Mouse (Mus musculus) myocyte (in vitro differentiated cells): ENCODE data around the gene Dennd5a. TPM values are rescaled to one million over a fixed set of nuclear protein-coding genes. Genes with fewer than 3 reads are reported as not detected.

Experiments used
- H3K27me3 ChIP-seq: one replicate; pipeline ENCODE4 v1.6.1; 2011; ENCODE audit not compliant: control insufficient read depth, insufficient read depth, insufficient read length
- H3K36me3 ChIP-seq: one replicate; pipeline ENCODE4 v1.6.1; 2011; ENCODE audit not compliant: control insufficient read depth, insufficient read depth
- H3K4me2 ChIP-seq: one replicate; pipeline ENCODE4 v1.6.1; 2011; ENCODE audit warnings: low read depth, control low read depth
- H3K4me3 ChIP-seq: one replicate; pipeline ENCODE4 v1.5.1; 2011; ENCODE audit warnings: mild to moderate bottlenecking, control low read depth, moderate library complexity
- H3K79me2 ChIP-seq: one replicate; pipeline ENCODE4 v1.6.1; 2011; ENCODE audit not compliant: control insufficient read depth, insufficient read depth
- H3ac ChIP-seq: one replicate; pipeline ENCODE4 v1.6.1; 2011; ENCODE audit not compliant: control insufficient read depth, insufficient read length
- CEBPB ChIP-seq: IDR thresholded peaks from 2 replicates; pipeline ENCODE4 v1.6.1; 2011; ENCODE audit warnings: mild to moderate bottlenecking, moderate library complexity; ENCODE audit not compliant: poor library complexity, insufficient read depth, severe bottlenecking
- E2F4 ChIP-seq: IDR thresholded peaks from one replicate; pipeline ENCODE4 v1.6.1; 2011; ENCODE audit warnings: mild to moderate bottlenecking, control low read depth, moderate library complexity; ENCODE audit not compliant: insufficient read depth
- MAX ChIP-seq: IDR thresholded peaks from one replicate; pipeline ENCODE4 v1.6.1; 2011; ENCODE audit warnings: low read depth, mild to moderate bottlenecking, control low read depth
- MYOD1 ChIP-seq, 3 experiments: IDR thresholded peaks; one replicate each; pipeline ENCODE4 v1.6.1; 2011; ENCODE audit warnings: control low read depth in 2 of 3, low read depth in 2 of 3, mild to moderate bottlenecking in 2 of 3, moderate library complexity in 1 of 3; ENCODE audit not compliant: insufficient read length in 2 of 3, control insufficient read depth in 1 of 3
- MYOG ChIP-seq, 3 experiments: IDR thresholded peaks; one replicate each; pipeline ENCODE4 v1.6.1; 2011; ENCODE audit warnings: control low read depth in 2 of 3, low read depth in 2 of 3, mild to moderate bottlenecking in 2 of 3; ENCODE audit not compliant: insufficient read length in 2 of 3, control insufficient read depth in 1 of 3, insufficient read depth in 1 of 3
- POLR2A ChIP-seq: IDR thresholded peaks from one replicate; pipeline ENCODE4 v1.6.1; 2011; ENCODE audit warnings: low read depth, mild to moderate bottlenecking, control low read depth, moderate library complexity; ENCODE audit not compliant: insufficient read length
- POLR2AphosphoS2 ChIP-seq: IDR thresholded peaks from one replicate; pipeline ENCODE4 v1.6.1; 2011; ENCODE audit warnings: low read depth, control low read depth; ENCODE audit not compliant: insufficient read length
- REST ChIP-seq: IDR thresholded peaks from one replicate; pipeline ENCODE4 v1.6.1; 2011; ENCODE audit warnings: mild to moderate bottlenecking, control low read depth, moderate library complexity; ENCODE audit not compliant: insufficient read depth, insufficient read length
- SRF ChIP-seq: IDR thresholded peaks from one replicate; pipeline ENCODE4 v1.6.1; 2011; ENCODE audit warnings: low read depth; ENCODE audit not compliant: control insufficient read depth, insufficient read length
- TCF12 ChIP-seq: IDR thresholded peaks from one replicate; pipeline ENCODE4 v1.6.1; 2011; ENCODE audit warnings: mild to moderate bottlenecking, control low read depth; ENCODE audit not compliant: poor library complexity, insufficient read depth, severe bottlenecking
- TCF3 ChIP-seq: IDR thresholded peaks from one replicate; pipeline ENCODE4 v1.6.1; 2011; ENCODE audit warnings: low read depth, control low read depth; ENCODE audit not compliant: insufficient read length
- USF1 ChIP-seq: IDR thresholded peaks from one replicate; pipeline ENCODE4 v1.6.1; 2011; ENCODE audit warnings: low read depth, mild to moderate bottlenecking, control low read depth, moderate library complexity
- polyA plus RNA-seq: library from polyadenylated mRNA; unstranded; fragments of >200 nt; fragmentation: generic; extraction: Trizol; gene quantifications from one replicate; pipeline ENCODE4 v1.2.1, GENCODE M21; 2012; ENCODE audit warnings: missing spikeins

Dennd5a gene
- polyA plus RNA-seq, 1 experiment, result 54.0 TPM

DNA sequence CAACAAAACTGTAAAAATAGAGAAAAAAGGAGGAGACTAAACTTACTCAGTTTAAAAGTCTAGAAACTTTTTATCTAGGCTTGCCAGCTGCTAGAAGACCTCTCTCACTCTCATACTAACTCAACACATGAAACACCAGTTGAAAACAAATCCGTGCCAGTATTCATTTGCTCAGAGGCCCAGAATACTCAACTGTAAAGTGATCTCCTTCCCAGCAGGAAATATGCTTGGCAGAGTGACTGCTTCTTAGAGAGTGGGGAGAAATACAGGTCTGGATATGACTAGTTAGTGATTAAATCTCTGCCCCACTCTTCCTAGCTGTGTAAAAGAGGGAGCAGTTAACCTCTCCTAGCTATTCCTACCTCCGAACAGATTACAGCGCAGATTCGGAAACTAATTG is 2.3 kb upstream of the Dennd5a start:
- no peak overlapping the region for H3ac ChIP-seq
- H3K27me3 ChIP-seq, result no peaks in the 10 kb centered on the region
- no peak for TF ChIP-seq TCF12
- no peak for TF ChIP-seq CEBPB
- TF ChIP-seq POLR2A, result no peak
- peak overlapping the region; percentile 56 for H3K4me2 ChIP-seq
- no peak overlapping the region for H3K4me3 ChIP-seq
- no peaks in the 10 kb centered on the region for H3K36me3 ChIP-seq
- peaks cover 22% of the 10 kb centered on the region for H3K79me2 ChIP-seq

DNA sequence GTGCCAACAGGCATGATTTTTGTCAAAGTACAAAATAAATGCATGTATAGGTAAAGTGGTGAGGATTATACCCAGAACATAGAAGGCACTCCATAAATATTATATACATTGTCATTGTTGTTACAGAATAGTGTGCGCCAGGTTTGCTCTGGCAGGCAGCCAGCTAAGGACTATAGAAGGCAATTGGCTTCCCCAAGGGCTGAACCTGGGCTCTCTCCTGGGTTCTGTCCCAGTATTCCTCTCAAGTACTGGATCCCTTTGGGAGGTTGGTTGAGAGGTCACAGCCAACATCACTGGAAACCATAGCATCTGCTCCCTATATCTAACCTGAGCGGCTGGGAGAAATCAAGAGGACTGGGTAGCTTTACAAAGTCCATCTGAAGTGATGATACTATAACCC is 1.3 kb upstream of the Dennd5a start:
- H3K36me3 ChIP-seq, result no peaks in the 10 kb centered on the region
- H3K4me3 ChIP-seq, result no peak overlapping the region
- H3K4me2 ChIP-seq, result no peak overlapping the region
- TF ChIP-seq USF1, result no peak
- no peak for TF ChIP-seq E2F4
- TF ChIP-seq REST, result no peak
- no peak for TF ChIP-seq MAX
- no peak for TF ChIP-seq MYOD1 (IDR thresholded peaks at IDR 0.05; ENCODE audit: control insufficient read depth in 1 of 3, insufficient read length in 2 of 3, low read depth in 2 of 3)
- no peak for TF ChIP-seq CEBPB
- TF ChIP-seq SRF, result no peak
- TF ChIP-seq POLR2AphosphoS2, result no peak
- no peak for TF ChIP-seq TCF3
- TF ChIP-seq POLR2A, result no peak
- no peak for TF ChIP-seq MYOG (IDR thresholded peaks at IDR 0.05; ENCODE audit: control insufficient read depth in 1 of 3, insufficient read depth in 1 of 3, insufficient read length in 2 of 3, low read depth in 2 of 3)
- TF ChIP-seq TCF12, result no peak
- H3ac ChIP-seq, result no peak overlapping the region
- peaks cover 32% of the 10 kb centered on the region for H3K79me2 ChIP-seq
- no peaks in the 10 kb centered on the region for H3K27me3 ChIP-seq

DNA sequence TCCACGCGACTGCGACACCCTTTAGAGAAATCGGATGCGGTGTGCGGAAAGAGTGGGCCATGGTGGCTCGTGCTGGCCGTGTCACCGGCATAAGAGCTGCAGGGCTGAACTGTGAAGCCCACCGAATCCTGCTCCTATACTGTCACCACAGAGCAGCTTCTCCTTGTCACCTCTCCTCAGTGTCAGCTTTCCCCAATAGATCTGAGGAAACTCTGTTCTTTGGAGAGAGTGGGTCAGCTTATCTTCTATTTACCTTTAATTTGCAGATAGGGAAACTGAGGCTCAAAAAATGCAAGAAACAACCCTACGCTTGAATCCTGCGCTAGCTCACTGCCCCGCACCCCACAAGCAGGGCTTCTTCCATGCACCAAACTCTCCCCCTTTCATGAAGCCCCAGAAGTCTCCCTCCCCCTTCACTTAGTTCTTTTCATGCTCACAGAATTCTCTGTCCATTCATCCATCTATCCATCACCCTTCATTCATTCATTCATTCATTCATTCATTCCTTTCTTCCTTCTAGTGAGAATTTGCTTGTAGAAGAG is 414 bp upstream of the Dennd5a start:
- Histone ChIP-seq H3K36me3 (no peaks in the 10 kb centered on the region), H3ac (peak overlapping the region; percentile 95), H3K79me2 (peaks cover 41% of the 10 kb centered on the region), H3K4me2 (peak overlapping the region; percentile 81), H3K27me3 (no peaks in the 10 kb centered on the region), H3K4me3 (peak overlapping the region; percentile 72)
- TF ChIP-seq TCF3 (no peak), MYOD1 (IDR thresholded peaks at IDR 0.05; ENCODE audit: control insufficient read depth in 1 of 3, insufficient read length in 2 of 3, low read depth in 2 of 3) (no peak), REST (no peak), POLR2AphosphoS2 (no peak), MYOG (IDR thresholded peaks at IDR 0.05; ENCODE audit: control insufficient read depth in 1 of 3, insufficient read depth in 1 of 3, insufficient read length in 2 of 3, low read depth in 2 of 3) (no peak), SRF (no peak), CEBPB (no peak), TCF12 (no peak), POLR2A (no peak), MAX (no peak), USF1 (no peak), E2F4 (no peak)

DNA sequence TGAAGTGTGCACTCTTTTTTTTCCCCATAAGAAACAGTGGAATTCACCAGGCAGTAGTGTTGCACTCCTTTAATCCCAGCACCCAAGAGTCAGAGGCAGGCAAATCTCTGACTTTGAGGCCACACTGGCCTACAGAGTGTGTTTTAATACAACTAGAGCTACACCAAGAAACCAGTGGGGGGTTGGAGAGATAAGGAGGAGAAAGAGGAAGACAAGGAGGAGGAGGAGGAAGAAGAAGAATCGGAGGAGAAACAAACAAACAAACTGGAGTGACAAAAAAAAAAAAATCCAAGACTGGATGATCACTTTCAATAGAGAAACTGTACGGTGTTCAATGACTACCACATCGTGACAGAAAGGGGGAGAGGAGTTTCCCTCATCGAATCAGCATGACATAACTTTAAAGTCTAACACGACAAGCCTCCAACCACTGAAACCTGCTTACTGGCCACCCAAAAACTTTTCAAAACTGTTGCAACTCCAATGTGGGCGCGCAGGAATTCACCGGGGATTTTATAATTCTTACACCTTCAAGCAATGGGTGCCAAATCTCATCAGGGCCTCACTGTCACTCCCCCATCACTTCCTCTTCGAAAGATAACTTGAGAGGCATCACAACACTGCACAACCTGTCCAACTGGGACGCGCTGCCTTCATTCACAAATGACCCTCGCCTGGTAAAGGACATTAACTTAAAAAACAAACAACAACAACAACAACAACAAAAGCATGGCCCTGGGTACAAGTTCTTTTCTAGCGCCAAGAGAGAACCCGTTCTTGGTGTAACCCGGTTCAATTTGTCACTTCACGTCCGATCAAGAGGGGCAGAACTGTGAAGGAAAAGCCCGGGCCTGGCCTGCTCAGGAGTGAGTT is 1.2 kb downstream of the Dennd5a start:
- H3K4me3 ChIP-seq, result peak overlapping the region; percentile 72
- H3K36me3 ChIP-seq, result no peaks in the 10 kb centered on the region
- H3K4me2 ChIP-seq, result peak overlapping the region; percentile 84
- TF ChIP-seq MAX (no peak), MYOD1 (IDR thresholded peaks at IDR 0.05; ENCODE audit: control insufficient read depth in 1 of 3, insufficient read length in 2 of 3, low read depth in 2 of 3) (no peak), USF1 (no peak)
- H3ac ChIP-seq, result peak overlapping the region; percentile 95
- H3K79me2 ChIP-seq, result peaks cover 57% of the 10 kb centered on the region
- no peaks in the 10 kb centered on the region for H3K27me3 ChIP-seq

DNA sequence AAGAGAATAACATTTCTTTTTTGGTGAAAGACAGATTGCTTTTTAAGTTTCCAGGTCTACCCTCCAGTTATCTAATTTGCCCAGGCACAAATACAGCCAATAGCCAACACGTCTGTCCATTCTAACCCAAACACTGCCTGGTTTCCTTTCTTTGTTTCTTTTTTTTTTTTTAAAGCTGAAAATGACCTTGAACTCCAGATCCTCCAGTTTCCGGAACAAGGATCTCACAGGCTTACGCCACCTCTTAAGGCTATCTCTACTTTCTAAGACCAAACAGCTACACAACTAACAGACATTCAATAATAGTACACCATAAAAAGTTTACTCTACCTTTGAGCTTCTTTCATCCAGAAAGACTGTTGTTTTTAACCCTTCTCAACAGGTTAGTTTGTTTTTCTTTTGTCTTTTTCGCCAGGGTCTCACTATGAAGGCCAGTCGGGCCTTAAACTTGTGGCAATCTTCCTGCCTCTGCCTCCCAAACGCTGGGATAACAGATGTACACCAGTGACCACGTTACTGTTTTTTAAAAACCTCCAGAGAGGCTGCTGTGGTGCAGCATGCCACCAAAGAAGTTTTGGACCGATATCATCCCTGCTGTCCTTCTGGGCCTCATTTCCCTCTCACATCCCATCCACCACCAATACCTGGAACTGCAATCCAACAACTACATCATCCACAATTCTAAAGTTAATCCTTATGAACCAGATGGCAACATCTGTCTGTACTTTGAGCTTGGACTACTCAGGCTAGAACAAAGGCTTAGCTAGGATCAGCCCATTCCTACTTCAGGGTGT is 2.1 kb downstream of the Dennd5a start:
- peak overlapping the region; percentile 84 for H3K4me2 ChIP-seq

More for the DNA sequence above, 2.1 kb downstream of the Dennd5a start:
- Histone ChIP-seq H3K4me3 (peak overlapping the region; percentile 72), H3K27me3 (no peaks in the 10 kb centered on the region), H3K36me3 (no peaks in the 10 kb centered on the region), H3ac (peak overlapping the region; percentile 95), H3K79me2 (peaks cover 65% of the 10 kb centered on the region)
- TF ChIP-seq TCF12 (no peak), POLR2A (no peak), MYOD1 (IDR thresholded peaks at IDR 0.05; ENCODE audit: control insufficient read depth in 1 of 3, insufficient read length in 2 of 3, low read depth in 2 of 3) (no peak), MYOG (IDR thresholded peaks at IDR 0.05; ENCODE audit: control insufficient read depth in 1 of 3, insufficient read depth in 1 of 3, insufficient read length in 2 of 3, low read depth in 2 of 3) (no peak), CEBPB (no peak), SRF (no peak), E2F4 (no peak), TCF3 (no peak), REST (no peak), POLR2AphosphoS2 (no peak), USF1 (no peak), MAX (no peak)
